Mouse (Mus musculus): ENCODE data around the gene Echs1. TPM values are rescaled to one million over a fixed set of nuclear protein-coding genes. Genes with fewer than 3 reads are reported as not detected.

Echs1 gene
- polyA plus RNA-seq, 1 experiment: 45.7 TPM

DNA sequence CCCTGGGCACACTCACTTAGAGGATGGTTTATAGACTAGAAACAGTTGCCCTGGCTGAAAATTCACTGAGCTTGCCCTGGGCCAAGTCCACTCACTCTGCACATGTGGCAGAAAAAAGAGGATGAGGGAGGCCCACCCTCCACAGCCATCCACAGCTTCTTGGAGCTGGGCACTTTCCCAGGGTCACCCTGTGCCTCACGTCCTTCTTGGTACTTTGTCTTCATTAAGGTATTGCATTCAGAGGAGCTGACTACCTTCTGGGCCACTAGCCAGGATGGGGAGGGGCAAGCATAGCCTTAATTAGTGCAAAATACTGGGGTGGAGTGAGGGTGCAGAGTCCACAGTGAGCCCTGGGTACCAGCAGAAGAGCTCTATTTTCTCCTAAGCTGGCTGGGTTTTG is 20.7 kb downstream of the Echs1 start:
- Histone ChIP-seq H3K27ac (ENCODE audit: insufficient read depth, low read depth, low read length) (no peak overlapping the region), H3K4me1 (ENCODE audit: control insufficient read depth, insufficient read depth, low read length) (peaks cover 6% of the 10 kb centered on the region), H3K4me3 (ENCODE audit: insufficient read depth, low read length) (no peak overlapping the region)
- TF ChIP-seq CTCF (IDR thresholded peaks at IDR 0.05; ENCODE audit: low read depth, low read length): no peak
- TF ChIP-seq POLR2A (IDR thresholded peaks at IDR 0.05; ENCODE audit: borderline replicate concordance, low read depth, low read length): no peak

GRCm38 (mm10) chr7:140094954-140095353 is 21.3 kb downstream of the Echs1 start:
- H3K4me3 ChIP-seq (ENCODE audit: insufficient read depth, low read length): no peak overlapping the region
- no peak overlapping the region for H3K27ac ChIP-seq (ENCODE audit: insufficient read depth, low read depth, low read length)
- H3K4me1 ChIP-seq (ENCODE audit: control insufficient read depth, insufficient read depth, low read length): peaks cover 6% of the 10 kb centered on the region
- TF ChIP-seq CTCF (IDR thresholded peaks at IDR 0.05; ENCODE audit: low read depth, low read length) (no peak), POLR2A (IDR thresholded peaks at IDR 0.05; ENCODE audit: borderline replicate concordance, low read depth, low read length) (no peak)

DNA sequence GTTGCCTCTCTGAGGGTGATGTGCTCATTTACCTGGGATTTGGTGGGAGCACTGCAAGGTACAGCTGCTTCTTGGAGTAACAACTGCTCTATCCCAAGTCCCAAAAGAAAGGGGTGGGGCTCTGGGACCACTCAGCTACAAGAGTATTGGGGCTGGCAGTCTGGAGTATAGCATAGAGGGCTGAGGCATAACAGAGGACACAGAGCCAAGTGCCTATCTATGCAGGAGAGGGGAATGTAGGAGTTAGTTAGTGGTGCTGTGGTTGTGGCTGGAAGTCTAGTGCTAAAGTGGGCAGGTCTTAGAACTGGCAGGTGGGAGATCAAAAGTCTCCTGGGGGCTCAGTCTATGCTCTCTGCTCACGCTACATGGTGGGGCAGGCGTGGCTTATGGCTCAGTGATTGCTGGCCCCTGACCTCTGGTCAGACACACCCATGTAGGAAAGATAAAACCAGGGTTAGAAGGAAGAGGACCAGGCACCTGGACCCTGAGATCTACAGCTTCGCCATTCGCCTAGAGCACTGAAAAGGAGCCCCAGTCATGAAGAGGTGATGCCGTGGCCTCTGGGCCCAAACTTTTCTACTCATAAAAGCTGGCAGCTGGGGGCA is 23.2 kb downstream of the Echs1 start, which contains the start of gene Prap1:
Gene Prap1 (plus strand): TSS at position 472 of the 605 bp plus-strand sequence.
- Histone ChIP-seq H3K4me3 (ENCODE audit: insufficient read depth, low read length) (no peak within 1 kb of the TSS), H3K4me1 (ENCODE audit: control insufficient read depth, insufficient read depth, low read length) (peaks cover 6% of the 10 kb centered on the region), H3K27ac (ENCODE audit: insufficient read depth, low read depth, low read length) (no peak within 1 kb of the TSS)
- no peak for TF ChIP-seq CTCF (IDR thresholded peaks at IDR 0.05; ENCODE audit: low read depth, low read length)
- no peak for TF ChIP-seq POLR2A (IDR thresholded peaks at IDR 0.05; ENCODE audit: borderline replicate concordance, low read depth, low read length)

GRCm38 (mm10) chr7:140090601-140091000 is 25.7 kb downstream of the Echs1 start:
- Histone ChIP-seq H3K4me3 (ENCODE audit: insufficient read depth, low read length) (no peak overlapping the region), H3K4me1 (ENCODE audit: control insufficient read depth, insufficient read depth, low read length) (no peaks in the 10 kb centered on the region; the same call in 1 of the 2 replicates), H3K27ac (ENCODE audit: insufficient read depth, low read depth, low read length) (no peak overlapping the region)
- TF ChIP-seq CTCF (IDR thresholded peaks at IDR 0.05; ENCODE audit: low read depth, low read length) (no peak), POLR2A (IDR thresholded peaks at IDR 0.05; ENCODE audit: borderline replicate concordance, low read depth, low read length) (no peak)

DNA sequence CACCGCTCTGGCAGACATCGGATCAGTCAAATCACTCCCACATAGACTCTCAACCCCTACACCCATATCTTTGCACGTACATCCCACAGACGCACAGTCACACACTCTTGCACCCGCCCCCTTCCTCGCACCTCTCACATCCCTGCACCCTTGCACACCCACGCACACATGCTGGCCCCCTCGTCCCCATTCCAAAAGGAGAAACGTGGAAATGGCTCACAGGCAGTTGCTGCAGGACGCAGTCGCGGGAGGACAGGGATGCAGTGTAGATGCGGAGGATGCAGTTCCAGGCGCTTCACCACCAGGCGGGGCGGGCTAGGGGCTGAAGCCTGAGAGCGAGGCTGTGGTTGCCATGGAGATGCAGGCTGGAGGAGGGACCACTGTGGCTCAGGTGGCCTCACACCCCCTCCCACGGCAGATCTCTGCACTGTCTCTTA is 34.0 kb downstream of the Echs1 start, which contains the start of gene Caly:
Gene Caly (minus strand): TSS at position 307 of the 437 bp plus-strand sequence.
- no peak within 1 kb of the TSS for H3K27ac ChIP-seq (ENCODE audit: insufficient read depth, low read depth, low read length)
- TF ChIP-seq POLR2A (IDR thresholded peaks at IDR 0.05; ENCODE audit: borderline replicate concordance, low read depth, low read length) (no peak), CTCF (IDR thresholded peaks at IDR 0.05; ENCODE audit: low read depth, low read length) (no peak)
- peaks cover 7% of the 10 kb centered on the region for H3K4me1 ChIP-seq (ENCODE audit: control insufficient read depth, insufficient read depth, low read length)
- no peak within 1 kb of the TSS for H3K4me3 ChIP-seq (ENCODE audit: insufficient read depth, low read length)

GRCm38 (mm10) chr7:140081408-140082241 is 34.7 kb downstream of the Echs1 start:
- no peak overlapping the region for H3K4me3 ChIP-seq (ENCODE audit: insufficient read depth, low read length)
- H3K4me1 ChIP-seq (ENCODE audit: control insufficient read depth, insufficient read depth, low read length): peaks cover 7% of the 10 kb centered on the region
- H3K27ac ChIP-seq (ENCODE audit: insufficient read depth, low read depth, low read length): no peak overlapping the region
- no peak for TF ChIP-seq CTCF (IDR thresholded peaks at IDR 0.05; ENCODE audit: low read depth, low read length)
- TF ChIP-seq POLR2A (IDR thresholded peaks at IDR 0.05; ENCODE audit: borderline replicate concordance, low read depth, low read length): no peak

GRCm38 (mm10) chr7:140080503-140081156 is 35.6 kb downstream of the Echs1 start:
- TF ChIP-seq CTCF (IDR thresholded peaks at IDR 0.05; ENCODE audit: low read depth, low read length) (no peak), POLR2A (IDR thresholded peaks at IDR 0.05; ENCODE audit: borderline replicate concordance, low read depth, low read length) (no peak)
- H3K4me3 ChIP-seq (ENCODE audit: insufficient read depth, low read length): no peak overlapping the region
- peaks cover 7% of the 10 kb centered on the region for H3K4me1 ChIP-seq (ENCODE audit: control insufficient read depth, insufficient read depth, low read length)
- no peak overlapping the region for H3K27ac ChIP-seq (ENCODE audit: insufficient read depth, low read depth, low read length)

DNA sequence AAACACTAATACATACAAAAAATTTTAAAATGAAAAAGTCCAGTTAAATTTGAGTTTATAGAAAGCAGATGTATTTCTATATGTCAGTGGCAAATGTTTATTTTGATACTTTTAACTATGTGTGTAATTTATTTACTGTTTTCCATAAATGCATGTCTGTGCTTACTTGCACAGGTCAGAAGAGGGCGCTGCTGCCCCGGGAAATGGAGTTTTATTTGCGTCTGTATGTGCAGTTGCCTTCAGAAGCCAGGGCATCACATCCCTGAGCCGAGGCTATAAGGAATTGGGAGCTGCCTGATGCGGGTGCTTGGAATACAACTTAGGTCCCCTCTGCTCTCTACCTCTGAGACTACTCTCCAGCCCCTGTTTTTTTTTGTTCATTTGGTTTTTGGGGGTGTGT is 37.6 kb downstream of the Echs1 start:
- no peak overlapping the region for H3K4me3 ChIP-seq (ENCODE audit: insufficient read depth, low read length)
- TF ChIP-seq POLR2A (IDR thresholded peaks at IDR 0.05; ENCODE audit: borderline replicate concordance, low read depth, low read length): no peak
- peak; percentile 71 for TF ChIP-seq CTCF (IDR thresholded peaks at IDR 0.05; ENCODE audit: low read depth, low read length)
- H3K4me1 ChIP-seq (ENCODE audit: control insufficient read depth, insufficient read depth, low read length): peaks cover 7% of the 10 kb centered on the region
- no peak overlapping the region for H3K27ac ChIP-seq (ENCODE audit: insufficient read depth, low read depth, low read length)

DNA sequence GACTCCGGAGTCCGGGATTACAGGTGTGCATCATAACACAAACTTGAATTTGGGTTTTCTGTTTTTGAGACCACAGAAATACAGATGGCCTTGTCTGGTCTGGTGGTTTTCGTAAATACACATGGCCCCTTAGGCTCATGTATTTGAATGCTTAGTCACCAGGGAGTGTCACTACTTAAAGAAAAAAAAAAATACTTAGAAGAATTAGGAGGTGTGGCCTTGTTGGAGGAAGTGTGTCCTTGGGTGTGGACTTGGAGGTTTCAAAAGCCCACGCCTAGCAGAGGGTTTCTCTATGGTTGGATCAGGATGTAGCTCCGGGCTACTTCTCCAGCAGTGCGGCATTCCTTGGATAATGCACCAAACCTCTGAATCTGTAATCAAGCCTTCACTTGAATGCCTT is 38.6 kb downstream of the Echs1 start:
- H3K27ac ChIP-seq (ENCODE audit: insufficient read depth, low read depth, low read length): no peak overlapping the region
- no peak for TF ChIP-seq CTCF (IDR thresholded peaks at IDR 0.05; ENCODE audit: low read depth, low read length)
- no peak for TF ChIP-seq POLR2A (IDR thresholded peaks at IDR 0.05; ENCODE audit: borderline replicate concordance, low read depth, low read length)
- H3K4me1 ChIP-seq (ENCODE audit: control insufficient read depth, insufficient read depth, low read length): peaks cover 7% of the 10 kb centered on the region
- H3K4me3 ChIP-seq (ENCODE audit: insufficient read depth, low read length): no peak overlapping the region
